Mouse (Mus musculus): ENCODE measurements at regions not wholly inside any gene's neighbourhood (a gene's known extent, or its start where the extent isn't known, plus 50 kb on each side); places are given as distances from the start of the nearest gene placed in this dataset.

GRCm38 (mm10) chr3:41185305-41186097 lies 102.7 kb upstream of the Pgrmc2 start:
- no peak for TF ChIP-seq CTCF (IDR thresholded peaks at IDR 0.05; ENCODE audit: borderline replicate concordance, extremely low read depth, insufficient read depth, insufficient read length)
- TF ChIP-seq POLR2A (IDR thresholded peaks at IDR 0.05; ENCODE audit: borderline replicate concordance, extremely low read depth, insufficient read depth, insufficient read length, poor library complexity, severe bottlenecking), result no peak

Data from brain, embryonic 14.5 days (tissue).